Mouse (Mus musculus) cerebellum, adult 2 months (tissue): ENCODE measurements around the gene Gtf3c5.

Experiments used
- CTCF ChIP-seq: fragments of 200-500 bp; IDR thresholded peaks from 2 replicates; pipeline ENCODE4 v1.5.1; 2011; ENCODE audit warnings: low read depth, mild to moderate bottlenecking, control low read depth, low read length, moderate library complexity, borderline replicate concordance; ENCODE audit not compliant: insufficient read depth
- POLR2A ChIP-seq: fragments of 200-500 bp; IDR thresholded peaks from 2 replicates; pipeline ENCODE4 v1.6.1; 2011; ENCODE audit warnings: low read length, control low read depth, borderline replicate concordance; ENCODE audit not compliant: insufficient read depth

DNA sequence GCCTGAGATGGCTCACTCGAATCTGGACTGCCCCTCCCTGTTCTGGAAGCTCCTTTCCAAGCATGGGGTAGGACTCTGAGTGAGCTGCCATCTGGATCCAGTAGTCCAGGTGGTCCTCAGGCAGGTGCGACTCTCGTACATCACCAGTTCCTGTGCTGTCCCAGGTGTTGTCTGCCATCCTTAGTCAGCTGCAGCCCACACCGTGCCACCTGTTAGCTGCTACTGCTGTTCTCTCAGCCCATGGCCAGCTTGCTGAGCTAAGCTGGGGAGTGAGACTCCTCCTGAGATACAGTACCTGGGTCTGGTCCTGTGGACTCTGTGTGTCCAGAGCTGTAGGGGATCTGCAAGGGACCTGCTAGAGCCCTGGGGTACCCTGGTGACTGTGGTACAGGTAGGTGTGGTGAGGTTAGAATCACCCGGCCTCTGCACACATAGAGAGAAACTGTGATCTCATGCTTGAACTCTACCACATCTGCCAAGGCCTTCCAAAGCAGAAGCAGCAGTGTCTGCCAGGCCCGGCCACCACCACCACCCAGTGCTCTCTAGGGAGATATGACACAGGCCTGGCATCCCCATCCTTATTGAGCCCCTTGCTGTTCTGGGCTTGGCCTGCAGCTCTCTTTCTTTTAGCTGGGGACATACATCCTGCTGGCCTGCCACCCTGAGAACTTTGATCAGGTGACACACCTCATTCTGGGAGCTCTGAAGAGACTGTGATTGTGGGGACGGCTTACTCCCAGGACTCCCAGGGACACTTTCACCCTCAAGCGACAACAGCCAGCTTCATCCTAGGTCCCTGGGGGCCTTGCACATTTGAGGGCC is 45.3 kb downstream of the Gtf3c5 start:
- no peak for TF ChIP-seq CTCF
- TF ChIP-seq POLR2A = no peak
